Mouse (Mus musculus) megakaryocyte-erythroid progenitor cell, adult 5-6 weeks (primary cell): ENCODE data around the gene Fam185a. TPM values are rescaled to one million over a fixed set of nuclear protein-coding genes. Genes with fewer than 3 reads are reported as not detected.

ENCODE experiments used
- ATAC-seq: replicated peaks from 2 replicates; pipeline ENCODE4 v1.8.0; 2016; ENCODE audit warnings: mild to moderate bottlenecking, inconsistent platforms; ENCODE audit not compliant: severe bottlenecking, poor library complexity, low FRiP score, low TSS enrichment
- total RNA-seq, 2 experiments: library from RNA; stranded (forward) in 1 of 2; stranded (reverse) in 1 of 2; fragments of 200-1000, 215-1000 nt in 1 of 2; fragments of >200 nt in 1 of 2; fragmentation: Nextera tagmentation in 1 of 2; gene quantifications; 2 replicates each; pipeline ENCODE4 v1.2.3; 2014 to 2017

Fam185a gene
- 12.4 and 15.2 TPM in 2 replicates for total RNA-seq (2014; fragmentation: Nextera tagmentation)
- 10.8 and 25.8 TPM in 2 replicates for total RNA-seq (2017)

DNA sequence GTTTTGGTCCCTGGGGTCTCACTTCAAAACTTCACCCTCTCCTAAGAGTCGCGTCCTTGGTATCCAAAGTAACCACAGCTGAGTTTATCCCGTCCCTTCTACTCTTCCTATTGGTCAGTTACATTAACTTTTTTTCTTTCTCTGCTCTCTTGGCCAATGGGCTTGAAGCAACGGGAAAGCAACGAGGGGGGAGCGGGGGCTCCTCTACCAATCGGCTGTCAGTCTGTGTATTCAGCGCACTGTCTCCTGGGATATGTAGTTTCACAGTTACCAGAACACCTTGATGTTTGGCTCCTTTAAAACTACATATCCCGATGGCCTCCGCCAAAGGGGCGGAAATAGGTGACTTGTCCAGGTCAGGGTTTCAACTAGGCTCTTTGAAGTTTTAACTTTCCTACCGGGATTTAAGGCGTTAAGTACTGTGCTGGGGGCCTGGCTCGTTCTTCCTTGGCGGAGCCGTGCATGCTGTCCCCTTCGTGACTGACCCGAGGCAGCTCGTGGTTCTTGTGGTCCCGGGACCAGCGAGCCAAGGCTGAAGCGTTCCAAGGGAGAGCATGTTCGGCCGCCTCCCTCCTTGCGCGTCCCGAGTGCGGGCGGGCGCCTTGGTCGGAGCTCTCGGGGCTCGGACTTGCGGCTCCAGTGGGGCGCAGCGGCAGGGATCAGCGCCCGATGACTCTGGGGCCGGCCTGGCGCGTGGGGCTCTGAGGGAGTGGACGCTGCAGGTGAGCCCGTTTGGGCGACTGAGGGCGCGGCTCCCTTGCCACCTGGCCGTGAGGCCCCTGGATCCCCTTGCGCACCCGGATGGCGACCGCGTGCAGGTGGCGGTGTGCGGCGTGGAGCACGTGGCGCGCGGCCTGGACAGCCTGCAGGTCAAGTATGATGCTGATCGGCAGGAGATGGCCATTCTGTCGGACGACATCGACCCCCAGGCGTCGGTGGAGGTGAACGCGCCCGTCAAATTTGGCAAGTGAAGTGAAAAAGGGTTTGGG is at the start of gene Fam185a, which contains the start of gene Ccdc146:
TSS of gene Fam185a (plus strand) at position 345 of the 989 bp plus-strand sequence.
TSS of gene Ccdc146 (minus strand) at position 64 of the 989 bp plus-strand sequence.
- peak; percentile 99 for ATAC-seq

DNA sequence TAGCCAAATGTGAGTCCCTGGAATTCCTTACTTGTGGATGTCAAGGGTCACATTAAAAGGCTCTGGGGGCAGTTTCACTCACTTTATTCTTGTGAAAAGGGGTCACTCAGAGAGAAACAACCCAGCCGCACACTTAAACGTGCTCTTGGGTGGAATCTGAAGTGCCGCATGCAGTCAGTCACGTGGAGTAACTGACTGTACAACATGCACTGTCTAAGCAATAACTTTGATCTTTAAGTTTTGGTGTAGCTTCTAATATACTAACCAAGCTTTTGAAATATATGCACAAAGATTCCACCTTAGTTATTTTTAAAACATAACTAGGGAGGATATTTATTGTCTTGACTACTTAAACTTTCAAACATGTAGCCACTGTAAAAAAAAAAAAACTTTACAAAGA is 47.8 kb upstream of the Fam185a start:
- no peak for ATAC-seq

DNA sequence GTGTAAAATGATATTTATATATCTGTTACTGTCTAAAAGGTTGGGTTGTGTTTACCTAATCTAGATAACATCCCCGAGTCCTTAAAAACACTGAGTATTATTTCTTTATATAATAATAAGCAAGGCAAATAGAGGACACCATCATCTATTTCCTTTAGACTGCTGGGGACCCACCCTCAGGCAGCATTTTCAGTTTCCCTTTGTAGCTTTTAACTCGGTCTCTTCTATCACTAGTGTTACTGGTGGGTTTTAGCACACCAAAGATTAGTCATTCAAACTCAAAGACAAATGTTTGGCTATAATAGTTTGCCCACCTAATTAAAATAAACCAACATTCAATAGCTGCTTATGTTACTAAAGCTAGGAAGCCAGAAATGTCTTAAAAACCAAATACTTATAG is 46.4 kb upstream of the Fam185a start:
- ATAC-seq: no peak

DNA sequence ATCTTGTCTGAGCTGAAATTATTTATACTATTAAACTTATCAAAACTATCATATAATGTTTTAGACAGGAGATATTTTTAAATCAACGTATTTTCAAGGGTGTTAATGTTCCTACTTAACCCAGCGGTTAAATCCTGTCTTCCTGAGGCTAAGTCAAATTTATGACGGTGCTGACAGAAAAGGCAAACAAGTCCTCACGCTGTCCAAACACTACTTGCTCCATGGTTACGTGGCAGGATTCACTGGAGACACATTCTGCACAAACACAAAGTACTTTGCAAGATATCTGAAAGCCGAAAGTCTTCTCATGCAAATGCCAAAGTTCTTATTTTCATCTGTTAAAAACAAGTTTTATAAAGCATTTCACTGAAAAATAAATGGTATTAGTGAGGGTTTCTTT is 42.8 kb upstream of the Fam185a start:
- ATAC-seq: no peak

DNA sequence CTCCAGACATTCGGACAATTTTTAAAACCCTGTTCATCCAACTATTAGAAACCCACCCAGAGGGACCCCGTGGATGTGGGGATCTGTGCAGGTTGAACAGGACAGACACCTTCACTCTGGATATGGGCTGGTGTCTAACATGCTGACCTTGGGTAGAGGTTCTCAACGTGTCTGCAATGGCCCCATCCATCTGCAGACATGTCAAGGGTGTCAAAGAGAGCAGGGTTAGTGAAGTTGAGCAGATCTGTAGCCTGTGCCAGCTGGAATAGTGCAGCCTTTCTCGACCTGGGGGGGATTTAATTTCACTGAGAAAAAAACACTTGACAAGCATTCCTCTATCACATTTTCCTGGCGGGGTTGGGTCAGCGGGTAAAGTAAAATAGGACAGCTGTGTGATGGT is 42.1 kb upstream of the Fam185a start:
- ATAC-seq: no peak

DNA sequence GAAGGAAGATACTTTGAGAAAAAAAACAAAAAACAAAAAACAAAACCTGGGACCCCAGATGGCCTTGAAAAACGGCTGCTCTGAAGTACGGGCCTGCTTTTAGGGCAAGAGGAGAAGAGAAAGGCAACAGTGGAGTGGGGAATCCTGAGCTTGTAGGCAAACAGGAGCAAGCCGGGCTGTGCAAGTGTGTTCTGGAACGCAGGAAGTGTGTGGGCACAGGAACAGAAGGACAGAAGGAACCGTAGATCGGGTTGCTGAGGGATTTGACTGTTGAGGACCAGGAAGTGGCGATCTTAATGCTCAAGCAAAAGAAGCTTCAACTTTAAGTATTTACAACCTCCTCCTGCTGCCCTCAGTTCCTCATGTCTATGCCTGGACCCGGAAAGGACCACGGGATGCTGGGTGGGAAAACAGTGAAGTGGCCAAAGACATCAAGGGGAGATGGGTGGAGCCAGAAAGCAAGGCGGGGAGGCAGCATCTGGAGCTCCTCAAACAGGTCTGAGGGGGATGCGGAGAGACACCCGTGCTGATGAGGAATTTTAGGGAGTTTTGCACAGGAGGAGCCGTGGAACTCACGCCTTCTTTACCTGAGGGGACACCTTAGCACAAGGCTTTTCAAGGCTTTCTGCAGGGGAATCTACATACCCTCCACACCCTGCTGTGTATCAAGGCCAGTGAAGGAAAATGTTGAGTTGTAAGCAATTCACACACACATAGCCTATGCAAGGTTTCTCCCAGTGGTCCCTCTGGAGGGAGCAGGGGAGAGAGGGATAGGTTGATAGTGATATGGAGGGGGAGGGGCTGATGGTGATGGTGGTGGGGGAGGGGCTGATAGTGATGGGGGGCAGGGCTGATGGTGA is 41.1 kb upstream of the Fam185a start:
- no peak for ATAC-seq

DNA sequence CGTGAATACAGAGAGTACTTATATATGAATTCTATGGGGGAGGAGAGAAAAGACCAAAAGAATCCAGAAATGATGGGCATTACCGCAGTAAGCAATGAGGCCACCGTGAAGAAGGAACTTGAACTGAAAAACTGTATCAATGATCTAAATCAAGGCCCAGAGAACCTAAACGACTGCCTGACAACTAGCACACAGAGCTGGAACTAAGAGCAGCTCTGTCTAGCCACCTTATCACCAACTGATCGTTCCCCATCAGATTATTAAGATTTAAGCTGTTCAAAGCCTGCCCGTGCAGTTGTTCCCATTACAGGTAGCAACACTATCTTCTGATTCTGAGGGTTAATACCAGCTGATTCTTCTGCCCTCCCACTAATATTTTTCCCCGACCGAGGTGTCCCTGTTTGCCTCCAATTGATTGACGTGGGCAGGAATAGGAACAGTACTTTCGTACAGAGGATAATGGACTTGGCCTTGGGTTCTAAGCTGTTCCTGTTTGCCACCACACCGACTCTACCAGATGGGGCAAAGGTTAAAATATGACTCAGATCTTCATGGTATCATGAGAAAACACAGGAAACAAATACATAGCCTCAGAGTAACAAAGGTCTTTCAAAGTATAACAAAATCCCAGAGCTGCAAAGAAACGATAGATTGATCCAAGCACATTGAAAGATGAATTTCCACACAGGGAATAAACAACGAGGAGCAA is 40.4 kb upstream of the Fam185a start:
- no peak for ATAC-seq

DNA sequence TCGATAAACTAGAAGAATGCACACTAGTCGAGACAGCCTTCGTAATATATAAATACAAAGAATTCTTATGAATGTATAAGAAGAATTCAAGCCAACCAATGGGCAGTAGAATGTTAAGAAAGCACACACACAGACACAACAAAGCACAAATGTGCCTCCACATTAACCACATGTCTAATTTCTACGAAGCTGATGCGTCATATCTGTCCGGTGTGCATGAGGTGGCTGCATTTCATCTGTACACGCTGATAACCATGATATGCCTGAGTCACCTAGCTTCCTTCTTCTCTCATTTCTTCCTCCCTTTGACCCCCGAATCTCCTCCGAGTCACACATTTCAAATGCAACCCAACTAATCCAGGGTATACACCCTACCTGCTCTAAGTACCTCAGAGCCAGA is 39.8 kb upstream of the Fam185a start:
- peak; percentile 77; the same call in 1 of the 2 replicates for ATAC-seq

DNA sequence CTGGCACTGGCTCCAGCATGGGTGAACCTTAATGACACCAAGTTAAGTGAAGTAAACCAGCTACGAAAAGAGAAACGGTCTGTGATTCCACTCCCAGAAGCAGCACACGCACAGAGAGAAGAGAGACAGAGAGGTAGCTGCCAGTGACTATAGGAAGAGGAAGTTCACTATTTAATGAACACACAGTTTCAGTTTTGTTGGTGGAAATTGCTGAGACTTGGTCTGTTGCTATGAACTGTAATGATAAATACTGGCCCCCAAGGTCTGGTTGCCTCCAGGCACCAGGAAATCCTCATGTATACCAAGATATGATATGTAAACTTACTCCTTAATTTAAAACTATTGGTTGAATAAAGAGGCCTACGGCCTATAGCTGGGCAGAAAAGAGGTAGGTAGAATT is 38.3 kb upstream of the Fam185a start:
- no peak for ATAC-seq

DNA sequence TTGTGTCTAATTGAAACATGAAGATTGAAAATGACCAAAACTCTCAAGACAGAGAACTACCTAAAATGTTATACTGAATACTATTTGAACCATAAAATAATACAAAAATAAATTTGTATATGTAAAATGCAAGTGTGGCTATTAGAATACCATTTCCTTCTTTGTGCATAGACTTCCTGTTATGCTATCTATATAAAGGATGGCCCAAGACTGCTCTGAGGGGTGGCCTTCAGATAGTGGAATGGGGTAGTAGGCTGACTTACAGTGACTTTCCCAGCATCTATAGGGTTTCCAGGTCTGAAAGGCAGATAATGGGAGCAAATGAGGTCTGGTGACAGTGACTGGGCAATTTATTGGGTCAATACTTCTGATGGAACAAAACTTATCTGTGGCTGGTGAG is 37.4 kb upstream of the Fam185a start:
- ATAC-seq: no peak

DNA sequence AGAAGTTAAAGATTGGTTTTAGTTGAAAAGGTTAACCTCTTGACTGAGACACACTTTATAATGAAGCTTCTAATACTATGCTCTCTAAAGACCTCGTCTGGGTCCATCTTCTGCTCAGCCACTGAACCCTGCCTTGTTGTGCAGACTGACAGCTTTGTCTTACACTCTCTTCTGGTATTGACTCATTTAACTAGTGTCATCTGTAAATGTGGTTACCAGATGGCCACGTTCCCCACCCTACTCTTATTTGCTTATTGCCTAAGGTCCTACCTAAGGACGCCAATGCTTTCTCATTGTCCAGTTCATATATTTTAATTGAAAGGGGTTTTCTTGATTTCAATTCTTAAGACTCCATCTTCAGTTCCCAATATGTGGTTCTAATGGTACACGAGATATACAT is 35.9 kb upstream of the Fam185a start:
- ATAC-seq: no peak

DNA sequence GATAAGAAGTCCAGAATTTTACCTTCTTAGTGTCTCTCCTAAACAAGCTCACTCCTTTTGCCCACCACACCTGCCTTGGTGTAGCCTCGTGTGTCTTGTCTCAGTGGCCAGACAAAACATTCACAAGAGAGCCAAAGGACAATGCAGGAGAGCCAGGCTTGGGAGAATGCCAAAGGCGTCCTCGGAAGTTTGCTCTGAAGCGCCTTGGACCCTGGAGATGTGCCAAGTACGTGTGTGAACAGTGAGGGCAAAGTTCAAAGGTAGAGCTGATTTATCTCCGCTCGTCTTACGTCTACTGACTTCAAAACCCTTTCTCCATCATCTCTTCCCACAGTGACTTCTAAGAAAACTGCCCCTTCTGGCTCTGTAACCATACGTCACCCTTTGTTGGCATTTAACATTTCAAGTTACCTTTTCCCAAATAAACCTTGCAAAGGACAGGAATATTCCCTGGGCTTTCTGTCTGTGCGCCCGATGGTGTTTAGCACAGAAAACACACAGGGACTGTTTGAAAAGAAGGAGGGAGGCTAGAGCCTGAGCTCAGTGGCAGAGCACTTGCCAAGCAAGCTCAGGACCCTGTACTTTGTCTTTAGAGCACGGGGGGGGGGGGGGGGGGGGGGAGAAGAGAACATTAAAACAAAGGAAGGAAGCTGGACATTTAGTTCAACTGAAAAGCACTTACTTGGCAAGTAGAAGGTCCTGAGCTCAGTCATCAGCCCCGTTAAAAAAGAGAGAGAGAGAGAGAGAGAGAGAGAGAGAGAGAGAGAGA is 33.0 kb upstream of the Fam185a start:
- ATAC-seq: no peak

DNA sequence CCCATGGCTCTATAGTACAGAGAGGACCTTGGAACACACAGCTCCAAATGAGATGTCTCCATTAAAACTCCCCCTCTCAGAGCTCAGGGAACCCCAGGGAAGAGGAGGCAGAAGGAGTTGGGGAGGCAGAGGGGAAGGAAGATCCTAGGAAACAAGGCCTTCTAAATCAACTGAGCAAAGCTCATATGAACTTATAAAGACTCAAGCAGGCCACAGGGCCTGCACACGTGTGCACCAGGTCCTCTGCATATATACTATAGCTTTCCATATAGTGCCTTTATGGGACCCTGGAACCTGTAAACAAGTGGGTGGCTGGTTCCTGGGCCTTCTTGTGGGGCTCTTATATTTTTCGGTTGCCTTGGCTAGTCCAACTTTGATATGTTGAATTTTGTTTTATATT is 30.2 kb upstream of the Fam185a start:
- no peak for ATAC-seq

DNA sequence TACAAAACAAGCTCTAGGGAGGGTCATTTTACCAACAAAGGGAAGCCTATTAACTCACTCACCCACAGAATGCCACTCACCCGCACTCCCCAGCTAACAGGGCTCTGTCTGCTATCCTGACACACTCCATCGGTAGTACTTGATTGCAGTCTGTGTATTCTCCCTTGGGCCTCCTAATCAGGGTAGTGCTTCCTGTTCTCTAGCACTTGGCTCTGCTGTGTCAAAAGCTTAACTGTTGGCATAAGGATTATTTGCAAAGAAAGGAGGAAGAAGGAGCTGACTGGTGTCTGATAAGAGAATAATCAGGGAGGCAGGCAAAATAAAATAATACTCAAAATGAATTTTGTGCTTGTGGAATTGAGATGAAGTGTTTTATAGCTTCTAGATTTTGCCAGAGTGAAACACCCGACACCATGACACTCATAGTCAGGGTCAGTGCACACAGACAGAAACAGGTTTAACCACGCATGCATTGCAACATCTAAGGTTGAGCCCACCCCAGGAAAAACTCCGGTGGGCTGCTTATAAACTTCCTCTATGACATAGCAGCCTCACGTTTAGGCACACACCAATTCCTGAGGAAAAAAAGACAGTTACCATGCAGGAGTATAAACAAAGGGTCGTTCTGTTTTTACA is 29.4 kb upstream of the Fam185a start:
- ATAC-seq: peak; percentile 96

DNA sequence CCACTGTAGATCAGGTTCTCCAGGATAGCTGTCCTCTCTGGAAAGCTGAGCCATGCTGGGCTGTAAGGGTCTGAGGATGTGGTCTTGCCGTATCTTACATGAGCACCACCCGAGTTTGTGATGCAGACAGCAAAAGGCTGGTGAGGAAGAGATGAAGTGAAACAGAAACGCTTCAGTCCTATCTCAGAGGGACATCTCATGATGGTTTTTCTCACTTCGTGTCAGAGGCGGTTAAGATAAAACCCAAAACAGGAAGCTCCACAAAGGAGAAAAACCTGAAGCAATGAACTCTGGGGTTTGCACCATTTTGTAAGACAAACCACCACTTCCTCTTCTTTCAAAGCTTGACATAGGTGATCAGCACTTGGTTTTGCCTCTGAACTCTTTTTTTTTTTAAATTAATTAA is 13.5 kb upstream of the Fam185a start:
- ATAC-seq: peak; percentile 83

DNA sequence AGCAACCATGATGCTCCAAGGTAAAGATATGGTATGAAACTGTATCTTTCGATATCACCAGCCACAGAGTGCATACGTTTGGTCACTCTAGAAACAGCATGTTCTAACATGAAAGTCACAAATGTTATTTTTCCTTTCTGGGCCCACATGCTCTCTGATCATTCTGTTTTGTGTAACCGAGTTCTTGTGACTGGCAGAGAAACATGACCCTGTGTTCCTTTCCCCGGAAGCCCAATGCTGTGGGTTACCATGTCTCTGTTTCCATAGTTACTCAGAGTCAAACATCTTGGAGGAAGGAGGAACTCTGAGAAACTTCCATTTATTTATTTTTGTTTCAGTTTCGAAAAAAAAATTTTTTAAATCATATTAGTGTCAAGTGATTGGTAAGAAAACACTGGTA is 12.7 kb upstream of the Fam185a start:
- ATAC-seq: no peak

DNA sequence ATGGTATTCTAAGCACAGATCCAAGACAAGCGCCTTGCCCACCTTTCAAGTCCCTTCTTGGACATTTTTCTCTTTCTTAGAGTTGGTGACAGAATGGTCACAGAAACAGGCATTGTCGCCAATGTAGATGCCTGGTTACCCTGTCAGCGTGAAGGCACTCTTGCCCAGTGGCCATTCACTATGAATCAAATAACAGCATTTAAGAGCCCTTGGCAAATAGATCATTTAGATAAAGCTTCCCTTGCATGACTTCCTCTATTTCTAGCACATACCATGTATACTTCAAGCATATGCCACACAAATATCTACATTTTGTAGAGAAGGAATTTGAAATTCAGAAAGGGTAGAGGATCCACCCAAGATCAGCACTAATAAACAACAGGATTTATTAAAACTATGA is 11.4 kb upstream of the Fam185a start:
- no peak for ATAC-seq

DNA sequence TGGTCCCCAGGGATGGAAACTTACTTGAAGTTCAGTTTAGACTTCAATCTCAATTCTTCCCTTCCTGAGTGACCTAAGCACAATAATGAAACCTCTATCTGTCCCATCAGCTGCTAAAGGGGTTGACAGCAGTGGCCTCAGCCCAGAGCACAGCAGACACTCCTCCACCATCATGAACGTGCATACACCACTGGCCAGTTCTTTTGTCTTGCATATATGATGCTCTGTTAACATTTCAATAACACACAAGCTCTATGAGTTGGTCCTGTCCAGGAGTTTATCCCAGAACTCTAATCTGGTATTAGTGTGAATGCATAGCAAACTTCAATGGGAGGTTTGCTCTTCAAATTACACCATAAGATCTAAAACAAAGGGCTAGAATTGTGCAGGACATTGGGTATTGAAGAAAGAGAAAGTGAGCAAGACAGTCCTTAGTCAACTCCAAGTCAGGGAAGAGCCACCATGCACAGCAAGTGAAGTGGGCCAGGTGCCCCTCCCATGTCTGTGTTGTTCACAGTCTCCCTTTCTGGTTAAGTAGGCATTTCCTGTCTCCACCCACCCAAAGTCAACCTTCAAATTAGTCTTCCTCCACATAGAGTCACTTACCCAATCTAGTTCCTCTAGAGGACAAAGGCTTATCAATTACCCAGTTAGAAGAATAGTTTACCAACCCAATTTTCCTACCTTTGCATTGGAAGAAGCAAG is 10.5 kb upstream of the Fam185a start:
- ATAC-seq: no peak
